14 mouse cellular contexts compared by ENCODE assay signal in genomic region chr6:142908911-142909770, GRCm38 (mm10). TPM values are rescaled to one million over a fixed set of nuclear protein-coding genes. Genes with fewer than 3 reads are reported as not detected.
A peak's percentile ranks its signal among the peaks of the same experiment; 100 is the strongest.
DNase-seq lines count a peak whose midpoint lies in the region; ATAC-seq and TF ChIP-seq lines count a peak whose summit lies in the region.
"Had no signal": no experiment of that assay in that cellular context is flagged by ENCODE, and none has a peak within 500 bp of the region (broad histone marks: within the 10 kb centered on the region; RNA-seq: fewer than 3 reads in every experiment).

No protein-coding gene starts in this region.

- H3K27ac ChIP-seq in forebrain, embryonic 14.5 days (ENCODE audit: low read depth, low read length): no peak overlapping the region
- no peak overlapping the region for H3K27ac ChIP-seq in forebrain, embryonic 15.5 days (replicated peaks)
- peak overlapping the region; percentile 85 for H3K27ac ChIP-seq in thymus, adult 2 months (ENCODE audit: control insufficient read depth, insufficient read depth, low read length)
- H3K27ac ChIP-seq in stomach, postnatal 0 days (replicated peaks): no peak overlapping the region
- H3K27ac ChIP-seq: layer of hippocampus, adult 2 months; liver, embryonic 15.5 days had no signal

- no peak for TF ChIP-seq POLR2A in thymus, adult 2 months (IDR thresholded peaks at IDR 0.05; ENCODE audit: control insufficient read depth, extremely low read depth, insufficient read depth, low read length, poor library complexity)

- 84% methylated on average over 5 of the region's 5 CpGs for WGBS in forebrain, embryonic 14.5 days
- 82% methylated on average over 5 of the region's 5 CpGs for WGBS in forebrain, embryonic 15.5 days
- WGBS in thymus, adult 2 months: 39% methylated on average over 5 of the region's 5 CpGs
- 78% methylated on average over 5 of the region's 5 CpGs for WGBS in stomach, postnatal 0 days

- no peaks in the 10 kb centered on the region for H3K36me3 ChIP-seq in forebrain, embryonic 14.5 days (ENCODE audit: control insufficient read depth, insufficient read depth, low read length)
- H3K36me3 ChIP-seq in forebrain, embryonic 15.5 days: no peaks in the 10 kb centered on the region; the same call in 1 of the 2 replicates
- H3K36me3 ChIP-seq in thymus, adult 2 months (ENCODE audit: control insufficient read depth, insufficient read depth, low read length): no peaks in the 10 kb centered on the region; the same call in 1 of the 2 replicates
- H3K36me3 ChIP-seq in megakaryocyte, embryonic 14.5 days (replicated peaks; ENCODE audit: low read length): peaks cover 5% of the 10 kb centered on the region
- no peaks in the 10 kb centered on the region for H3K36me3 ChIP-seq in stomach, postnatal 0 days (ENCODE audit: control insufficient read depth, insufficient read depth, low read length)
- H3K36me3 ChIP-seq: liver, embryonic 15.5 days had no signal

- no peak for TF ChIP-seq CTCF in thymus, adult 2 months (IDR thresholded peaks at IDR 0.05; ENCODE audit: borderline replicate concordance, control insufficient read depth, extremely low read depth, insufficient read depth, low read length, poor library complexity)
- TF ChIP-seq CTCF in stomach, postnatal 0 days (IDR thresholded peaks at IDR 0.05; ENCODE audit: low read depth): no peak

- TF ChIP-seq EP300 in stomach, postnatal 0 days (optimal IDR thresholded peaks at IDR 0.05): no peak

- no peaks in the 10 kb centered on the region for H3K4me1 ChIP-seq in forebrain, embryonic 14.5 days (ENCODE audit: control insufficient read depth, insufficient read depth, low read length)
- H3K4me1 ChIP-seq in forebrain, embryonic 15.5 days: no peaks in the 10 kb centered on the region
- H3K4me1 ChIP-seq in thymus, adult 2 months (replicated peaks; ENCODE audit: control insufficient read depth, insufficient read depth, low read length): peaks cover 25% of the 10 kb centered on the region
- H3K4me1 ChIP-seq in megakaryocyte, embryonic 14.5 days: peaks cover 38% of the 10 kb centered on the region
- H3K4me1 ChIP-seq in stomach, postnatal 0 days (replicated peaks; ENCODE audit: control insufficient read depth, insufficient read depth): no peaks in the 10 kb centered on the region

- H3K9me3 ChIP-seq in forebrain, embryonic 14.5 days (replicated peaks; ENCODE audit: control insufficient read depth, low read length): no peaks in the 10 kb centered on the region
- H3K9me3 ChIP-seq in forebrain, embryonic 15.5 days: no peaks in the 10 kb centered on the region
- no peaks in the 10 kb centered on the region for H3K9me3 ChIP-seq in megakaryocyte, embryonic 14.5 days
- H3K9me3 ChIP-seq in stomach, postnatal 0 days (ENCODE audit: control insufficient read depth, low read length): no peaks in the 10 kb centered on the region
- H3K9me3 ChIP-seq: liver, embryonic 15.5 days had no signal

- H3K4me3 ChIP-seq in forebrain, embryonic 14.5 days (ENCODE audit: low read depth, low read length): no peak overlapping the region
- no peak overlapping the region for H3K4me3 ChIP-seq in forebrain, embryonic 15.5 days
- no peak overlapping the region for H3K4me3 ChIP-seq in thymus, adult 2 months (ENCODE audit: control insufficient read depth, insufficient read depth, low read length)
- peak overlapping the region; percentile 44 for H3K4me3 ChIP-seq in megakaryocyte, embryonic 14.5 days (replicated peaks)
- no peak overlapping the region for H3K4me3 ChIP-seq in stomach, postnatal 0 days (ENCODE audit: low read depth, low read length)
- H3K4me3 ChIP-seq: erythroblast, embryonic 14.5 days; layer of hippocampus, adult 2 months; liver, embryonic 15.5 days had no signal

- no peak for ATAC-seq in forebrain, embryonic 14.5 days
- no peak for ATAC-seq in forebrain, embryonic 15.5 days (replicated peaks)
- no peak for ATAC-seq in stomach, postnatal 0 days (ENCODE audit: low FRiP score, low TSS enrichment)

- intact Hi-C loops in left cerebral cortex, postnatal 36 days (cut with DNase I): no loop called here

- H3K4me2 ChIP-seq in forebrain, embryonic 14.5 days (ENCODE audit: low read length): no peak overlapping the region
- no peak overlapping the region for H3K4me2 ChIP-seq in forebrain, embryonic 15.5 days (replicated peaks)
- no peak overlapping the region for H3K4me2 ChIP-seq in stomach, postnatal 0 days (replicated peaks; ENCODE audit: low read depth)
- H3K4me2 ChIP-seq: liver, embryonic 15.5 days had no signal

- DNase-seq in forebrain, embryonic 14.5 days (ENCODE audit: low spot score): peak; percentile 19
- no peak for DNase-seq in thymus, adult 2 months
- no peak for DNase-seq in thymus, postnatal 10 days (ENCODE audit: low spot score in 2 of 2)
- no peak for DNase-seq in layer of hippocampus, adult 11-12 months (ENCODE audit: low spot score)
- no peak for DNase-seq in left cerebral cortex, postnatal 36 days (ENCODE audit: low spot score in 2 of 2)
- DNase-seq in stomach, postnatal 0 days (ENCODE audit: low spot score): no peak
- DNase-seq: adrenal gland, adult 2 months; gastrocnemius, postnatal 10 days; retina, postnatal 1 day had no signal

- no peaks in the 10 kb centered on the region for H3K27me3 ChIP-seq in forebrain, embryonic 14.5 days (replicated peaks; ENCODE audit: control insufficient read depth, insufficient read depth, low read length)
- H3K27me3 ChIP-seq in forebrain, embryonic 15.5 days: no peaks in the 10 kb centered on the region
- H3K27me3 ChIP-seq in thymus, adult 2 months (ENCODE audit: control insufficient read depth, insufficient read depth, low read length): no peaks in the 10 kb centered on the region
- no peaks in the 10 kb centered on the region for H3K27me3 ChIP-seq in megakaryocyte, embryonic 14.5 days (replicated peaks)
- no peaks in the 10 kb centered on the region for H3K27me3 ChIP-seq in stomach, postnatal 0 days (ENCODE audit: control insufficient read depth, insufficient read depth, low read length)
- H3K27me3 ChIP-seq: liver, embryonic 15.5 days had no signal

- H3K9ac ChIP-seq in forebrain, embryonic 14.5 days (ENCODE audit: low read length): no peak overlapping the region
- H3K9ac ChIP-seq in forebrain, embryonic 15.5 days (replicated peaks): no peak overlapping the region
- no peak overlapping the region for H3K9ac ChIP-seq in stomach, postnatal 0 days (ENCODE audit: low read length)
- H3K9ac ChIP-seq: liver, embryonic 15.5 days had no signal

RNA-seq across cellular contexts. Expression of gene St8sia1, which starts 55.1 kb away (rescaled TPM):
- polyA plus RNA-seq in forebrain, embryonic 14.5 days (2014; fragmentation: Nextera tagmentation; extraction: Ambion mirVana): 4.1 and 4.7 TPM in 2 replicates
- 5.5 and 6.9 TPM in 2 replicates for polyA plus RNA-seq in forebrain, embryonic 15.5 days (2015; fragmentation: Nextera tagmentation; extraction: Ambion mirVana)
- polyA plus RNA-seq in thymus, adult 2 months (2012; rRNA removed): 22.6 and 26.4 TPM in 2 replicates
- polyA plus RNA-seq in megakaryocyte, embryonic 14.5 days (2012; ENCODE audit: insufficient read depth, low replicate concordance): 0.04 and 0.17 TPM in 2 replicates
- 10 to 100 TPM; 28.4 to 28.6 TPM for total RNA-seq in left cerebral cortex, postnatal 36 days (2021)
- polyA plus RNA-seq in stomach, postnatal 0 days (2015; fragmentation: Nextera tagmentation; extraction: Ambion mirVana): 0.19 and 0.23 TPM in 2 replicates
- polyA plus RNA-seq: erythroblast, embryonic 14.5 days had no signal
